Mouse (Mus musculus) midbrain, embryonic 11.5 days (tissue): ENCODE measurements around the gene Tbpl1. TPM values are rescaled to one million over a fixed set of nuclear protein-coding genes. Genes with fewer than 3 reads are reported as not detected.

Source experiments
- ATAC-seq: fragments of 200-750 bp; cut with Nextera tagmentation; 2 replicates; pipeline ENCODE4 v1.8.0; 2017; ENCODE audit warnings: moderate TSS enrichment, moderate library complexity; ENCODE audit not compliant: low FRiP score
- DNase-seq: peaks from one replicate; pipeline ENCODE4 v3.0.0; 2015; ENCODE audit warnings: low spot score; ENCODE audit errors: missing footprints
- H3K27ac ChIP-seq: fragments of 300-500 bp; sonication (generic); 2 replicates; pipeline ENCODE4 v1.5.1; 2014; ENCODE audit warnings: low read depth, low read length
- H3K27me3 ChIP-seq: fragments of 300-500 bp; sonication (generic); 2 replicates; pipeline ENCODE4 v1.6.1; 2014; ENCODE audit warnings: mild to moderate bottlenecking, low read length, moderate library complexity, mixed read lengths; ENCODE audit not compliant: control insufficient read depth, insufficient read depth
- H3K36me3 ChIP-seq: fragments of 300-500 bp; sonication (generic); 2 replicates; pipeline ENCODE4 v1.6.1; 2014; ENCODE audit warnings: mild to moderate bottlenecking, low read length, moderate library complexity, mixed read lengths; ENCODE audit not compliant: control insufficient read depth, insufficient read depth
- H3K4me1 ChIP-seq: fragments of 300-500 bp; sonication (generic); 2 replicates; pipeline ENCODE4 v1.6.1; 2014; ENCODE audit warnings: low read length; ENCODE audit not compliant: control insufficient read depth, insufficient read depth
- H3K4me2 ChIP-seq: fragments of 300-500 bp; sonication (generic); 2 replicates; pipeline ENCODE4 v1.6.1; 2014; ENCODE audit warnings: mild to moderate bottlenecking, moderate library complexity
- H3K4me3 ChIP-seq: fragments of 300-500 bp; sonication (generic); 2 replicates; pipeline ENCODE4 v1.5.1; 2014; ENCODE audit warnings: low read depth, low read length
- H3K9ac ChIP-seq: fragments of 300-500 bp; sonication (generic); 2 replicates; pipeline ENCODE4 v1.6.1; 2014; ENCODE audit warnings: low read length
- H3K9me3 ChIP-seq: fragments of 300-500 bp; sonication (generic); 2 replicates; pipeline ENCODE4 v1.6.1; 2016; ENCODE audit warnings: low read length; ENCODE audit not compliant: control insufficient read depth
- WGBS: fragments of 180-500 bp; shearing (Covaris S2); extraction: QIAGEN DNeasy Blood & Tissue Kit; methylation state at CpG from one replicate; pipeline ENCODE4 v1.1.7; 2014; 5-methylcytosine and 5-hydroxymethylcytosine counted together
- polyA plus RNA-seq: library from polyadenylated mRNA; unstranded; fragments of >200 nt; fragmentation: Nextera tagmentation; extraction: Ambion mirVana; gene quantifications from 2 replicates; pipeline ENCODE4 v1.2.1, GENCODE M21; 2014

Tbpl1 gene
- polyA plus RNA-seq, 1 experiment from 2014 or later: 131 TPM

- Histone ChIP-seq H3K4me2 (no peak overlapping the region), H3K4me3 (no peak overlapping the region), H3K9me3 (no peaks in the 10 kb centered on the region), H3K9ac (no peak overlapping the region), H3K27ac (no peak overlapping the region), H3K27me3 (no peaks in the 10 kb centered on the region), H3K4me1 (no peaks in the 10 kb centered on the region), H3K36me3 (no peaks in the 10 kb centered on the region)
- DNase-seq (peak; percentile 65), ATAC-seq (no peak)
- WGBS: 83% methylated on average over 13 of the region's 13 CpGs
Observed at GRCm38 (mm10) chr10:22746334-22747322, 14.9 kb upstream of the Tbpl1 start.

GRCm38 (mm10) chr10:22745922-22746321 lies 14.2 kb upstream of the Tbpl1 start:
- H3K9me3 ChIP-seq: no peaks in the 10 kb centered on the region
- H3K4me2 ChIP-seq: no peak overlapping the region
- H3K36me3 ChIP-seq: no peaks in the 10 kb centered on the region
- 77% methylated on average over 7 of the region's 7 CpGs for WGBS
- H3K4me1 ChIP-seq: no peaks in the 10 kb centered on the region
- no peak overlapping the region for H3K9ac ChIP-seq
- no peaks in the 10 kb centered on the region for H3K27me3 ChIP-seq
- ATAC-seq (no peak), DNase-seq (no peak)
- no peak overlapping the region for H3K4me3 ChIP-seq
- no peak overlapping the region for H3K27ac ChIP-seq

GRCm38 (mm10) chr10:22732181-22732580 lies 443 bp upstream of the Tbpl1 start:
- Histone ChIP-seq H3K27ac (no peak overlapping the region; the same call in 1 of the 2 replicates), H3K4me3 (peak overlapping the region; percentile 97), H3K9ac (peak overlapping the region; percentile 99), H3K36me3 (no peaks in the 10 kb centered on the region), H3K4me1 (peaks cover 10% of the 10 kb centered on the region), H3K27me3 (no peaks in the 10 kb centered on the region), H3K4me2 (peak overlapping the region; percentile 87), H3K9me3 (no peaks in the 10 kb centered on the region)
- WGBS: 71% methylated on average over 10 of the region's 10 CpGs
- ATAC-seq (no peak), DNase-seq (peak; percentile 85)

DNA sequence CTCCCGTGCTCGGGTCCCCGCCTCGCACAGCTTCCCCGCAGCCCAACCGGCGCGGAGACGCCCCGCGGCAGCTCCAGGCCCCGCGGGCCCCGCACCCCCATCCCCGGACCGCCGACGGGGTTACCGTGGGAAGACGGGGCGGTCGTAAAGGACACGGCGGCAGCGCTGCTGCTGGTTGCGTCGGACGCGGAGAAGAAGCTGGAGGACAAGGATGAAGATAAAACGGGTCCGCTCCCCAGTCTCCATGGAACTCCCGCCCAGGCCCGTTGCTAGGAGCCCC lies 806 bp downstream of the Tbpl1 start:
- H3K4me3 ChIP-seq: peak overlapping the region; percentile 97
- peak overlapping the region; percentile 65 for H3K4me2 ChIP-seq
- H3K27me3 ChIP-seq: no peaks in the 10 kb centered on the region
- WGBS: under 1% methylated on average over 33 of the region's 33 CpGs
- no peaks in the 10 kb centered on the region for H3K36me3 ChIP-seq
- no peaks in the 10 kb centered on the region for H3K9me3 ChIP-seq
- H3K27ac ChIP-seq: peak overlapping the region; percentile 89
- H3K4me1 ChIP-seq: peaks cover 10% of the 10 kb centered on the region
- ATAC-seq (no peak; the same call in 1 of the 2 replicates), DNase-seq (no peak)
- peak overlapping the region; percentile 99 for H3K9ac ChIP-seq

DNA sequence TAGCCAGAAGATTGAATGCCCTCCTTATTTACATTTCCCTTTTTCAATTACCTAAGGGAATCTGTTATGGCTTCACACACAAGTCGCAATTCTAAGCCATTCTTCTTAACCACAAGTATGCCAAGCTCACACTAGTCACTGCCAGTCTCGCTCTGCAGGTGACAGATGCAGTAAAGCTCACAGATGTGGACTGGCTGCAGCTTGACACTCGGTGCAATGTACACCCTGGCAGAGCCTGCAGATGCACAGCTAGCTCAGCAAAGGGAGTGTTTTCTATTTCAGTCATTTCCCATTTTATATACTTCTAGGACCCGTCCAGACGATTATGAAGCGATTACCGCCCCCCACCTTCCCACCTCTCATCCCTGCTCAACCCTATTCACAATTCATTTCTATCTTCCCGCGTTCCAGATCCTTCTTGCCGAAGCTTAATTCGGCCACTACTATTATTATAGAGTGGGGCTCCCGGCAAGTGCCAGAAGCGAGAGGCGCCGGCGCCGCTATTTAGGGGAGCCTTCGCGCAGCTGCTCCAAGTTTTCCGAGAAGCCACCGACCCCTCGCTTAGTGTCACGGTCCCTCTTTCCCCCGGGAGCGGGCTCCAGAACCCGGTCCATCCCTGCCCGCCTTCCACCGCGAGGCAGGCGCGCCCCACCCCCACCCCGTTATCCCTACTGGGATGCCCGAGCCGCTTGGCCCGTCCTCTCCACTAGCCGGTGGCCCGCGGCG lies 1.3 kb downstream of the Tbpl1 start:
- peak overlapping the region; percentile 65 for H3K4me2 ChIP-seq
- no peaks in the 10 kb centered on the region for H3K27me3 ChIP-seq
- under 1% methylated on average over 39 of the region's 39 CpGs for WGBS
- ATAC-seq (peak; percentile 80), DNase-seq (no peak)
- no peaks in the 10 kb centered on the region for H3K9me3 ChIP-seq
- H3K4me3 ChIP-seq: peak overlapping the region; percentile 97
- peak overlapping the region; percentile 99 for H3K9ac ChIP-seq
- H3K36me3 ChIP-seq: no peaks in the 10 kb centered on the region
- H3K4me1 ChIP-seq: peaks cover 10% of the 10 kb centered on the region
- H3K27ac ChIP-seq: peak overlapping the region; percentile 89

GRCm38 (mm10) chr10:22728257-22728656 lies 3.5 kb downstream of the Tbpl1 start:
- Histone ChIP-seq H3K27ac (no peak overlapping the region), H3K9me3 (no peaks in the 10 kb centered on the region), H3K4me3 (no peak overlapping the region), H3K36me3 (no peaks in the 10 kb centered on the region), H3K4me2 (no peak overlapping the region), H3K27me3 (no peaks in the 10 kb centered on the region), H3K9ac (no peak overlapping the region), H3K4me1 (peaks cover 10% of the 10 kb centered on the region)
- ATAC-seq (no peak), DNase-seq (peak; percentile 37)
- 89% methylated on average over 1 of the region's 1 CpGs for WGBS

DNA sequence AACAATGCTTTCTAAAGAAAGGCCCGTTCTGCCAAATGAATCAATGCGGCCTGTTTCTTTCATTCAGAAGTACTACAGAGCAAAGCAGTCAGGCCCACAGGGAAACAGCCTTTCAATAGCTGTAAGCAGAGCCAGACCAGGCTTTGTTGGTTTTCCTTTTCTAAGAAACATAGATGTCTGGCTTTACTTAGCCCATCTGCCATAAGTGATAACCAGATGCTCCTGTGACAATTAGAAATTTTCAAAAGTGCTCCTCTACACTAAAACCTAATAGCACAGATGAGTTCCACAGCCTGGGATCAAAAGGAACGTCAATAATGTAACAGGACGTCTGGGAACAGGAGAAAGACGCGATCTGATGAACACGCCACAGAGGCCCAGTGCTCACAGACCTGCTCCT lies 5.4 kb downstream of the Tbpl1 start:
- no peak overlapping the region for H3K27ac ChIP-seq

DNA sequence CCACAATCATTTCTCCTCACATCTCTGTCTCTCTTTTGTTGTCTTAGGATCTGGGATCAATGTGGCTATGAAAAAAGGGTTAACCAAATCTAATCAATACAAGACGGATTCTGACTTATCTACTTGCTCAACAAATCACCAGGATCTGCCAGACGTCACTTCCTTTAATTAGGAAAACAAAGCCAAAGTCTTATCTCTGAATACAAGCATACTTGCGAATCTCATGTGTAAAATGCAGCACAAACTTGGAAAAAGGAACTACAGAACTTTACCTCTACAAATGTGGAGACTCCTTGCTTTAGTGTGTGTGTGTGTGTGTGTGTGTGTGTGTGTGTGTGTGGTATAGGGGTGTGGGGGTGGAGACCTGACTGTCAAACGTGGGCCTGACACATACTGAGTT lies 6.6 kb downstream of the Tbpl1 start:
- Histone ChIP-seq H3K4me2 (no peak overlapping the region), H3K9ac (no peak overlapping the region), H3K27me3 (no peaks in the 10 kb centered on the region), H3K4me3 (no peak overlapping the region), H3K9me3 (no peaks in the 10 kb centered on the region), H3K27ac (no peak overlapping the region), H3K4me1 (peaks cover 9% of the 10 kb centered on the region), H3K36me3 (no peaks in the 10 kb centered on the region)
- WGBS: 70% methylated on average over 4 of the region's 4 CpGs
- no peak for ATAC-seq
- no peak for DNase-seq

More for the DNA sequence above, 5.4 kb downstream of the Tbpl1 start:
- ATAC-seq (no peak), DNase-seq (peak; percentile 85)
- H3K27me3 ChIP-seq: no peaks in the 10 kb centered on the region
- 82% methylated on average over 7 of the region's 7 CpGs for WGBS
- H3K36me3 ChIP-seq: no peaks in the 10 kb centered on the region
- no peaks in the 10 kb centered on the region for H3K9me3 ChIP-seq
- H3K4me3 ChIP-seq: no peak overlapping the region
- H3K4me1 ChIP-seq: peaks cover 10% of the 10 kb centered on the region
- H3K4me2 ChIP-seq: no peak overlapping the region
- H3K9ac ChIP-seq: no peak overlapping the region
